Mouse (Mus musculus) spleen, adult 10 weeks (tissue): ENCODE results near the gene Krt90. TPM values are rescaled to one million over a fixed set of nuclear protein-coding genes. Genes with fewer than 3 reads are reported as not detected.

Experiments
- polyA plus RNA-seq: library from polyadenylated mRNA; stranded (reverse); fragments of 350-450 nt; fragmentation: Illumina TruSeq; extraction: RNeasy Lipid Tissue Mini Kit (QIAGEN cat#74804); gene quantifications from one replicate; pipeline ENCODE4 v1.2.3, GENCODE M21; 2015; ENCODE audit warnings: low replicate concordance; ENCODE audit not compliant: insufficient read depth

Gene Krt90
- polyA plus RNA-seq = not detected

DNA sequence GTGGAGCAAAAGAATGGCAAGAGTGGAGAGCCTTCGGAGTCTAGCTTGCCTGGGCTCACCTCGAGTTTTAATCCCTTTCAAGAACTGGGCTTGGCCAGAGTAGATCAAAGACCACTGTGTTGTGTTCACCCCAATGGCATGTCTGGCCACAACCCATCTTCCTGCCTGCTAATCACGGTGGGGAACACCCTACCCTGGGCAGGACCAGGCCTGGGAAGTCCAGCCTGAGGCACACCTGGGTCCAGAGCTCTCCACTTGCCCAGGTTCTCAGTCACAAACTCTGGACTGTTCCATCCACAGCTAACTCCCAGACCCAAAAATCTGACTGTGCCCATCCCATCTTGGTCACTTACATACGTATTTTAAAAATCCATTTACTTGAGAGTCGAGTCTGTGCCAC lies at the start of gene Krt90:
Krt90 (minus strand) TSS at position 101 of the 400 bp plus-strand sequence.

DNA sequence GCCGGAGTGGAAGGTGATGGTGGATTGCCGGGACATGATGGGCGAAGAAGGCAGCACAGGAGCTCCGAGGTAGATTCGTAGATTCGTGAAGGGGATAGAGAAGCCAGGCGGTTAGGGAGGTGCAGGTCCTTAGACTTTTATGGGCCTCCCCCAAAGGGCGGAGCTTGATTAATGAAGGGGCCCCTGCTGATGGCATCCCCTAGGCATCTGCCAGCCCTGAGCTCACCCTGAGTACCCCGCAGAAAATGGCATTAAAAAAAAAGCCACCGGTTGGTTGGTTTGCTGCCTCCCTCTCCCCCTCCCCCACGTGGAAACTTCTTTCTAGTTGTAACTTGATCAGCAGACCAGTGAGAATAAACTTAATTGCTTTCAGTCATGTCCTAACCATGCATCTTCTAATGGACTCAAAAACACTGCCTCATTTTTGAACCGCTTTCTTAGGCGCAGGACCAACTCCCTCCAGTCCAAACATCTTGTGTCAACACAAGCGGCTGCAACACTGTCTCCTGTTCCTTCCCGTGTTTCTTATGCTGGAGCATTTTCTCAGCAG lies 11.1 kb upstream of the Krt90 start, which contains the start of gene Krt75:
Krt75 (minus strand) TSS at position 109 of the 550 bp plus-strand sequence.

GRCm38 (mm10) chr15:101550567-101550966 lies 12.2 kb downstream of the Krt90 start, which contains the start of gene Krt82:
TSS of gene Krt82 (minus strand) at chr15:101550667.

DNA sequence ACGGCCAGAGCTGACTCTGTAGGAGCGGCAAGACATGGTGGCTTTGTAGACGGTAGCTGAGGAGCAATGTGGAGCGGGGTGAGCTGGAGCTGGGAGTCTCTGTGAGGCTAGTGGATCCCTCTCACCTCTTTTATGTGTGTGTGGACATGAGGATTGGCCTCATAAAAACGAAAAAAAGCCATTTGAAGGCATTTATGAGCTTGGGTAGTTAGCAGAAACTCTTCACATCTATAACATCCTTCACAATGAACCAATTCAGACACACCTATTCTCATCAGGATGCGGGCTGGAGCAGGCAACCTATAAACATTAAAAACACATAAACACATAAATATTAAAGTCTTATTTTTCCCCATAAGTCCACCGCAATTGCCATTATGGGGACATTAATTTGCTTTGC lies 30.0 kb downstream of the Krt90 start, which contains the start of gene Krt84:
Krt84 (minus strand) TSS at position 101 of the 400 bp plus-strand sequence.

GRCm38 (mm10) chr15:101517161-101517560 lies 45.6 kb downstream of the Krt90 start, which contains the start of gene Gm49425:
TSS of gene Gm49425 (minus strand) at chr15:101517261.

Other genes with a start within 250 kb of the Krt90 start
- 6.9 TPM for gene Krt80, start 192.8 kb downstream of the Krt90 start, polyA plus RNA-seq
- gene Krt7, start 151.9 kb downstream of the Krt90 start, polyA plus RNA-seq = 1.7 TPM
- not detected for gene Krt87, start 124.1 kb downstream of the Krt90 start, polyA plus RNA-seq
- not detected for gene Krt88, start 115.2 kb downstream of the Krt90 start, polyA plus RNA-seq
- not detected for gene Krt81, start 99.2 kb downstream of the Krt90 start, polyA plus RNA-seq
- gene Krt86, start 89.5 kb downstream of the Krt90 start, polyA plus RNA-seq = not detected
- not detected for gene Krt83, start 71.4 kb downstream of the Krt90 start, polyA plus RNA-seq
- gene Gm49425, start 45.7 kb downstream of the Krt90 start, polyA plus RNA-seq = not detected
- gene Krt84, start 30.1 kb downstream of the Krt90 start, polyA plus RNA-seq = not detected
- not detected for gene Krt82, start 12.3 kb downstream of the Krt90 start, polyA plus RNA-seq
- not detected for gene Krt75, start 11.0 kb upstream of the Krt90 start, polyA plus RNA-seq
- not detected for gene Gm5414, start 65.2 kb upstream of the Krt90 start, polyA plus RNA-seq
- gene Gm5478, start 84.4 kb upstream of the Krt90 start, polyA plus RNA-seq = not detected
- not detected for gene Krt6b, start 117.3 kb upstream of the Krt90 start, polyA plus RNA-seq
- not detected for gene Krt6a, start 131.4 kb upstream of the Krt90 start, polyA plus RNA-seq
- gene Krt5, start 149.9 kb upstream of the Krt90 start, polyA plus RNA-seq = not detected
- gene Krt71, start 180.2 kb upstream of the Krt90 start, polyA plus RNA-seq = not detected
- not detected for gene Krt72, start 223.5 kb upstream of the Krt90 start, polyA plus RNA-seq
- gene Krt73, start 239.4 kb upstream of the Krt90 start, polyA plus RNA-seq = not detected